Mouse (Mus musculus): ENCODE results near the gene Cdkn1c.
A peak's percentile ranks its signal among the peaks of the same experiment; 100 is the strongest.

The Cdkn1c gene

GRCm38 (mm10) chr7:143437231-143437893, 23.5 kb downstream of the Cdkn1c start:
- no peak for DNase-seq (ENCODE audit: low spot score in 2 of 2)

DNA sequence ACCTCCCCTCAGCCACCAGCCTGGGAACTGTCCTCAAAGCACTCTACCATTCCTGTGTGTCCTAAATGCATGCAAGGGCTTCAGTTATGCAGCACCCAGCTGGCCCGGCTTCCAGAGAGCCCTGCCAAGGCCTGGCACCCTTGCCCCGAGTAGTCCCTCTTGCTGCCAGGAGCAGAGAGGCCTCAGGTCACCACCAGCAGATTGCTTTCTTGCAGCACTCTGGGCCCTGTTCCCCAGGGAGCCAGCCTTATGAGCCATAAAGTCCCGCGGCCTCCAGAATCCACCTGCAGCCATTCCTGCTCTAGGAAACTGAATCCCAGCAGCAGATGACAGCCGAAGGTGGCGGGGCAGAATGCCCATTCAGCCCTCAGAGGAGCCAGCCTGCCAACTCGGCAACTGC, 27.5 kb downstream of the Cdkn1c start:
- DNase-seq (ENCODE audit: low spot score in 2 of 2) = peak in 1 of 2 experiments; percentile 24

DNA sequence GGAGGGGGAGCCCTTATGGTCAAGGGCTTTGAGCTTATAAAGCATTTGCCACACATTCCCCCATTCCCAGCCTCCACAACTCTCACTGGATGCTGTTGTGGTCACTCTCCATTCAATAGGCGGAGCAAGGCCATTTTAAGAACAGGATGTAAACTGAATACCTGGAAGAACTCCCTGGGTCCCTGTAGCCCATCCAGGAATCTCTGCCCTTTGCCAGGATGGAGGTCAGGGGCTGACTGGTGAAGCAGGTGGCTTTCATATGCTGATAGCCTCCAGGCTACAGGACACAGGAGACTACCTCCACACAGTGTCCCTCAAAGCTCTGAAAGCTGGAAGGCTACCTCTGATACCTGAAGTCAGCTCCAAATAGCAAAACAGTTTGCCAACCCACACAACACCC, 28.2 kb downstream of the Cdkn1c start:
- no peak for DNase-seq (ENCODE audit: low spot score in 2 of 2)

- no peak for DNase-seq (ENCODE audit: low spot score in 2 of 2)
These were observed 31.9 kb downstream of the Cdkn1c start for GRCm38 (mm10) chr7:143428814-143429499.

- DNase-seq (ENCODE audit: low spot score in 2 of 2) = no peak
These were observed 32.6 kb downstream of the Cdkn1c start for GRCm38 (mm10) chr7:143428142-143428813.

DNA sequence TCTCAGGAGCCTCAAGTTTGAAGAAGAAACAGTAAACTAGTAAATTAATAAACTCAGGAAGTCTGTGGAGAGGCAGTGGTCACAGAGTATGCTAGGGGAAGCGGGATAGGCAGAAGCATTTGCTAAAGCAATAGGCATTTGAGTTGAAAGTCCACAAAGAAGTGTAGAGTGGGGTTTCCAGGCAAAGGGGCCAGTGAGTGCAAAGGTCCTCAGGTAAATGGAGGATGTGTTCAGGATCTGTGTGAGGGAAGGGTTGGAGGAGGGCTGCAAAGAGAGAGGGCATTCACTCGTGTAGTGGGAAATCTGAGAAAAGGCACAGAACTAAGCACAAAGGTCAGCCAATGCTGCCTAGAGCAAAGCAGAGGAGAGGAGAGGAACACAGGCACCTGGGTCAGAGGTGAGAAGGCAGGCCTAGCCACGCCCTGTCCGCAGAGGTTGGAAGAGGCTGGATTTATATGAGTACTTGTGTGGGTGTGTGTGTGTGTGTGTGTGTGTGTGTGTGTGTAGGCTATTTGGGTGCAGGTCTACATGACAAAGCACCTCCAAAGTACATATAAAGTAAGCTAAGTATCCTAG, 41.2 kb downstream of the Cdkn1c start:
- no peak for DNase-seq (ENCODE audit: low spot score in 2 of 2)

GRCm38 (mm10) chr7:143417875-143418274, 43.0 kb downstream of the Cdkn1c start:
- DNase-seq (ENCODE audit: low spot score in 2 of 2) = no peak

- no peak for DNase-seq (ENCODE audit: low spot score in 2 of 2)
These were observed 44.4 kb downstream of the Cdkn1c start for GRCm38 (mm10) chr7:143416406-143416805.

DNA sequence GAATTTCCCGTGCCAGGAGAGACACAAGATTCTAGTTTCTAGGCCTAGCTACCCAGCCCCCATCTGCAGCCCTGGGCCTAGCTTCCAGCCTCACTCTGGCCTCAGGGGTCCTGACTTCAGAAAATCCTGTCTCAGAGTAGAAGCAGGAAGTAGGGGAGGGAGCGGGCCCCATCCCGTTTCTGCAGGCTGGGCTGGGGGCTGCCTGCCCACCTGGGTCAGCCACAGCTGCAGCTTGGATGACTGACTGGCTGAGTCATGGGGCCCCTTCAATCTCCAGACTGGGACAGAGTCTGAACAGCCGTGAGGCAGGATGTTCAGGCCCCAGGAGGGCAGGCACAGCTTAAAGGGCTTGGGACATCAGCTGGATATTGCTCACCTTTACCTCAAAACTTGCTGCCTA, 45.8 kb downstream of the Cdkn1c start:
- no peak for DNase-seq (ENCODE audit: low spot score in 2 of 2)

GRCm38 (mm10) chr7:143412606-143413005, 48.2 kb downstream of the Cdkn1c start:
- DNase-seq (ENCODE audit: low spot score in 2 of 2) = no peak

DNA sequence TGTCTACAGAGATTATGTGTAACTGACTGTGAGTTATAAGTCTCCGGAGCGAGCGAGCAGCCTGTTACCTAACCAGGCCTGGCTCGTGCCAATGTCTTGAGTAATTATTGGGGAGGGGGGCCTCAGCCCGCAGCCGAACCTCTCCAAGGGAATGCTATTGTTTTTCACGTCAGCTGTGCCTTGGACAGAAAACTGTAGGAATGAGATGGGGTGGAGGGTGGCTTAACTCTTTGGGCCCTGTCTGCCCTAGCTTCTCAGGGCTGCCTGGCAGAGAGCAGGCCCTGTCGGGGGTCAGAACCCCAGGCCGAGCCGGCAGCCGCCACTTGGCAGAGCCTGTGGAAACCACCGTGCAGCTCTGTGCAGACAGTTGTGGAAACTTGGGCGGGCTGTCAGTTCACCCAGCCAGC, 52.2 kb downstream of the Cdkn1c start:
- no peak for DNase-seq (ENCODE audit: low spot score in 2 of 2)
